14 mouse cellular contexts compared by ENCODE assay signal in the genomic region with DNA sequence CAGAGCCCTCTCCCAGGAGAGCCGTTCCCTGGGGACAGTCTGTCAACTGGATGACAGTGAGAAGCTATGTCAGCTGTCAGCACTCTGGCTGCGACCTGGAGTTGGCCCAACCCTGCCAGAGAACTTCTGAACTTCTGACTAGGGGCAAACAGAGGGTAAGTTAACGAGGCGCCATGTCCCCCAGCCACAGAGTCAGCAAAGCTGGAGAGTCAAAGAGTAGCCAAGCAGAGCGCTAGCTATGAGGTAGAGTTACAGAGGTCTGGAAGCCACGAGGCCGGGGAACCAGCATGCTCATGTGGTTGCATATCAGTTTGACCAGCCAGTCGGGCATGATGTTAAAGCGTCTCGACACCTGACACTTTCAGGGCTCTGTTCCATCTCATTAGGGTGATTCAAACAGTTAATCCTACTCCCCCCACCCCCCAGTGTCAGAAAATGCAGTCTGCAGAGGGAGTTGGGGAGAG. TPM values are rescaled to one million over a fixed set of nuclear protein-coding genes. Genes with fewer than 3 reads are reported as not detected.
DNase-seq lines count a peak whose midpoint lies in the region; ATAC-seq and TF ChIP-seq lines count a peak whose summit lies in the region.
"Had no signal": no experiment of that assay in that cellular context is flagged by ENCODE, and none has a peak within 500 bp of the region (broad histone marks: within the 10 kb centered on the region; RNA-seq: fewer than 3 reads in every experiment).

No protein-coding gene starts in this region.

- H3K36me3 ChIP-seq in lung, postnatal 0 days (ENCODE audit: insufficient read depth, low read length), result no peaks in the 10 kb centered on the region
- H3K36me3 ChIP-seq in heart, embryonic 16.5 days (ENCODE audit: control insufficient read depth, insufficient read depth), result no peaks in the 10 kb centered on the region
- H3K36me3 ChIP-seq: liver, embryonic 13.5 days; midbrain, embryonic 12.5 days had no signal

- DNase-seq in cerebellum, adult 9-11 months, result peak; percentile 15
- no peak for DNase-seq in cerebellum, adult 8-10 months
- peak; percentile 52 for DNase-seq in lung, postnatal 10 days
- DNase-seq in lung, postnatal 0 days (ENCODE audit: low spot score), result no peak
- DNase-seq in urinary bladder, adult 2 months (ENCODE audit: low spot score), result no peak
- DNase-seq in right cerebral cortex, postnatal 36 days (ENCODE audit: low spot score in 2 of 2), result no peak
- DNase-seq: adrenal gland, postnatal 14 days; cerebellum, postnatal 36 days; liver, embryonic 13.5 days; thymus, postnatal 25 days had no signal

- no peaks in the 10 kb centered on the region for H3K9me3 ChIP-seq in lung, postnatal 0 days (ENCODE audit: low read length)
- H3K9me3 ChIP-seq in heart, embryonic 16.5 days (replicated peaks; ENCODE audit: control insufficient read depth, low read length), result 0 out of 2 replicates have a peak, but pooled peaks cover 2% of the 10 kb centered on the region
- H3K9me3 ChIP-seq: liver, embryonic 13.5 days; midbrain, embryonic 12.5 days had no signal

- H3K9ac ChIP-seq in lung, postnatal 0 days (replicated peaks; ENCODE audit: low read depth), result no peak overlapping the region
- H3K9ac ChIP-seq in heart, embryonic 16.5 days (ENCODE audit: low read length), result no peak overlapping the region
- H3K9ac ChIP-seq: liver, embryonic 13.5 days; midbrain, embryonic 12.5 days had no signal

- no peak overlapping the region for H3K4me3 ChIP-seq in lung, postnatal 0 days (ENCODE audit: low read depth, low read length)
- H3K4me3 ChIP-seq in heart, embryonic 16.5 days (ENCODE audit: low read length), result no peak overlapping the region
- H3K4me3 ChIP-seq: liver, embryonic 13.5 days; midbrain, embryonic 12.5 days had no signal

- no peak for TF ChIP-seq EP300 in lung, postnatal 0 days (IDR thresholded peaks at IDR 0.05)

- TF ChIP-seq CTCF in lung, postnatal 0 days (IDR thresholded peaks at IDR 0.05), result no peak

- no peak overlapping the region for H3K27ac ChIP-seq in lung, postnatal 0 days (ENCODE audit: low read length)
- peak overlapping the region; percentile 78 for H3K27ac ChIP-seq in heart, embryonic 16.5 days (ENCODE audit: low read length)
- H3K27ac ChIP-seq: liver, embryonic 13.5 days; midbrain, embryonic 12.5 days had no signal

- no peak; the same call in 1 of the 2 replicates for ATAC-seq in lung, postnatal 0 days
- peak; percentile 62 for ATAC-seq in heart, embryonic 16.5 days (replicated peaks; ENCODE audit: extremely low read depth, insufficient read depth, low FRiP score)
- ATAC-seq in megakaryocyte, adult 5-6 weeks (ENCODE audit: poor library complexity, severe bottlenecking), result no peak
- ATAC-seq: forebrain, embryonic 16.5 days had no signal

- H3K27me3 ChIP-seq in lung, postnatal 0 days (replicated peaks; ENCODE audit: insufficient read depth, low read length), result no peaks in the 10 kb centered on the region
- no peaks in the 10 kb centered on the region; the same call in 1 of the 2 replicates for H3K27me3 ChIP-seq in heart, embryonic 16.5 days (ENCODE audit: control insufficient read depth, insufficient read depth, low read length)
- H3K27me3 ChIP-seq: liver, embryonic 13.5 days; midbrain, embryonic 12.5 days had no signal

- no peak overlapping the region for H3K4me2 ChIP-seq in lung, postnatal 0 days (replicated peaks; ENCODE audit: low read depth, low read length)
- H3K4me2 ChIP-seq in heart, embryonic 16.5 days (ENCODE audit: low read depth, low read length), result no peak overlapping the region
- H3K4me2 ChIP-seq: liver, embryonic 13.5 days; midbrain, embryonic 12.5 days had no signal

- H3K4me1 ChIP-seq in lung, postnatal 0 days (ENCODE audit: insufficient read depth, low read depth, low read length), result no peaks in the 10 kb centered on the region
- peaks cover 45% of the 10 kb centered on the region for H3K4me1 ChIP-seq in heart, embryonic 16.5 days (ENCODE audit: control insufficient read depth, insufficient read depth, low read length)
- H3K4me1 ChIP-seq: liver, embryonic 13.5 days had no signal

- 32% methylated on average over 10 of the region's 10 CpGs for WGBS in lung, postnatal 0 days
- WGBS in heart, embryonic 16.5 days, result 16% methylated on average over 10 of the region's 10 CpGs

RNA-seq across cellular contexts. Expression of a gene that starts 15.6 kb away (rescaled TPM):
- polyA plus RNA-seq in lung, postnatal 0 days (2015; fragmentation: Nextera tagmentation; extraction: Ambion mirVana), result 0.44 and 0.45 TPM in 2 replicates
- polyA plus RNA-seq in heart, embryonic 16.5 days (2015; fragmentation: Nextera tagmentation; extraction: Ambion mirVana), result 10.4 and 10.5 TPM in 2 replicates
- polyA plus RNA-seq in urinary bladder, adult 2 months (2012; rRNA removed), result 0.13 and 0.23 TPM in 2 replicates
- total RNA-seq in megakaryocyte, adult 5-6 weeks (2015), result not detected in 2 replicates
- total RNA-seq in megakaryocyte, adult 5-6 weeks (2017), result not detected in 2 replicates
- polyA plus RNA-seq: liver, embryonic 13.5 days had no signal

Comparison
In these comparisons a context has a peak if more than half of its experiments do, and no peak if none do; other contexts are left out.
1. DNase-seq: peak in cerebellum, adult 9-11 months (single experiment) and lung, postnatal 10 days (single experiment); none in cerebellum, adult 8-10 months (single experiment), lung, postnatal 0 days (single experiment), urinary bladder, adult 2 months (single experiment) and right cerebral cortex, postnatal 36 days (0 of 2).